Mouse (Mus musculus) erythroblast, embryonic 14.5 days (primary cell): Measurements from ENCODE around the gene Nedd4.

ENCODE experiments used
- GATA1 ChIP-seq: IDR thresholded peaks from 2 replicates; pipeline ENCODE4 v1.6.1; 2012; ENCODE audit warnings: low read length, inconsistent platforms, mixed read lengths
- TAL1 ChIP-seq: IDR thresholded peaks from 3 replicates; pipeline ENCODE4 v1.6.1; 2012; ENCODE audit warnings: low read length, inconsistent platforms, mixed read lengths

- no peak for TF ChIP-seq GATA1
- TF ChIP-seq TAL1 = no peak
Observed at GRCm38 (mm10) chr9:72766789-72767349, 104.7 kb downstream of the Nedd4 start.
